Mouse (Mus musculus) olfactory bulb, adult 2 months (tissue): ENCODE results near the gene Ccdc155.

Source experiments
- CTCF ChIP-seq: fragments of 200-500 bp; IDR thresholded peaks from 2 replicates; pipeline ENCODE4 v1.5.1; 2012; ENCODE audit warnings: low read depth, mild to moderate bottlenecking, low read length, moderate library complexity; ENCODE audit not compliant: insufficient read depth
- POLR2A ChIP-seq: fragments of 200-500 bp; IDR thresholded peaks from 2 replicates; pipeline ENCODE4 v1.6.1; 2012; ENCODE audit warnings: mild to moderate bottlenecking, low read depth, low read length, moderate library complexity; ENCODE audit not compliant: insufficient read depth

GRCm38 (mm10) chr7:45216442-45217183 lies 11.9 kb upstream of the Ccdc155 start:
- no peak for TF ChIP-seq CTCF
- no peak for TF ChIP-seq POLR2A
